Mouse (Mus musculus): ENCODE measurements at regions not wholly inside any gene's neighbourhood (a gene's known extent, or its start where the extent isn't known, plus 50 kb on each side); places are given as distances from the start of the nearest gene placed in this dataset.

- Histone ChIP-seq H3K4me1 (ENCODE audit: control insufficient read depth, insufficient read depth, low read length) (no peaks in the 10 kb centered on the region), H3K36me3 (ENCODE audit: control insufficient read depth, insufficient read depth, low read length) (no peaks in the 10 kb centered on the region), H3K4me3 (ENCODE audit: low read length) (no peak overlapping the region), H3K9ac (ENCODE audit: low read depth, low read length) (no peak overlapping the region), H3K27ac (ENCODE audit: low read depth, low read length) (no peak overlapping the region), H3K27me3 (ENCODE audit: control insufficient read depth, insufficient read depth, low read length) (no peaks in the 10 kb centered on the region), H3K9me3 (ENCODE audit: control insufficient read depth, low read length) (no peaks in the 10 kb centered on the region), H3K4me2 (replicated peaks; ENCODE audit: low read depth, low read length) (no peak overlapping the region)
- ATAC-seq (ENCODE audit: low FRiP score, low TSS enrichment): no peak
- 71% methylated on average over 2 of the region's 2 CpGs for WGBS
These were observed 254.7 kb downstream of the Igsf11 start for GRCm38 (mm10) chr16:39147151-39147550.

DNA sequence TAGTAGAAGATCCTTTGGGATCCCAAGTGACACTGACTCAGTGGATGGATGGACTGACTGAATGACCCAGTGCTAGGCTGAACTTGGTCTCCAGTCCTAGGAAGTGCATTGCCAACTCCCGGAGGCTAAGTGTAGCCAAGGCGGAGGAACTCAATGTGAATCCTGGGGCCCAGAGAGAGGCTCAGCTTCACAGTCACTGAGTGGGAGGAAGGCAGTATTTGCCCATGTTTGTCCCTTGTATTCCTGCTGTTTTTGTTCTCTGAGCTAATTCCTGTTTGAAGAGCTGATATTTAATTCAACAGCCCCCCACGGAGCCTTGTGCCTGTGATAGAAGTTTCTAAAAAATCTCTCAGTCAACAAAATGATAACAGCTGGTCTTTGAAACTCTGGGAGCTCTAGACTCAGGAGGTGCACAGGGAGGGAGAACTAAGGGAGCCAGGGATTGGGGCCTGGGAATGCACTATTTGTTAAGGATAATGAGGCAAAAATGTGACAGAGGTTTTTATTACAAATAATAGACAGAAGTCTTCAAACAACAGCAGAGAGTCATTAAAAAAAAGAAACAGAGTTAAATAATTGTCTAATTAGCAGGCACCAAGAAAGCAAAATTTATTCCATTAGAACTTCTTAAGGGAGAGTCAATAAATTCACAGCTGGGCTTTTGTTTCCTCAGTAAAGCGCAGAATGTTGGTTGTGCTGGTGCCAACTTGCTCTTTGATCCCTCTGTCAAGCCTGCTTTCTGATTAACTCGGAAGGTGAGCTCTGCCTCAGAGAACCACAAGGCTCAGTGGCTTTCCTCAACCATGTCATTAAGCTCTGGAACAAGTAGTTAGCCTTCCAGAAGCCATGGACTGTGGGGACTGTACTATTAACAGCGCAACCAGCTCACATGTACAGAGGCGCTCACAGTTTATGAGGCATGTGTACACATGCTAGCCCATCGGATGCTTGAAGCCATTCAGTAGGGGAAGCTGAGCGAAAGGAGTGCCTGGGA, 259.2 kb downstream of the Igsf11 start:
- Histone ChIP-seq H3K9ac (ENCODE audit: low read depth, low read length) (no peak overlapping the region), H3K27me3 (ENCODE audit: control insufficient read depth, insufficient read depth, low read length) (no peaks in the 10 kb centered on the region), H3K36me3 (ENCODE audit: control insufficient read depth, insufficient read depth, low read length) (no peaks in the 10 kb centered on the region), H3K27ac (ENCODE audit: low read depth, low read length) (no peak overlapping the region), H3K4me3 (ENCODE audit: low read length) (no peak overlapping the region), H3K4me1 (ENCODE audit: control insufficient read depth, insufficient read depth, low read length) (no peaks in the 10 kb centered on the region), H3K9me3 (ENCODE audit: control insufficient read depth, low read length) (no peaks in the 10 kb centered on the region), H3K4me2 (replicated peaks; ENCODE audit: low read depth, low read length) (no peak overlapping the region)
- ATAC-seq (ENCODE audit: low FRiP score, low TSS enrichment): peak; percentile 52; the same call in 1 of the 2 replicates
- 62% methylated on average over 9 of the region's 9 CpGs for WGBS

GRCm38 (mm10) chr16:39158893-39159292, 266.4 kb downstream of the Igsf11 start:
- no peak overlapping the region for H3K27ac ChIP-seq (ENCODE audit: low read depth, low read length)
- H3K4me2 ChIP-seq (replicated peaks; ENCODE audit: low read depth, low read length): no peak overlapping the region
- no peaks in the 10 kb centered on the region for H3K9me3 ChIP-seq (ENCODE audit: control insufficient read depth, low read length)
- H3K36me3 ChIP-seq (ENCODE audit: control insufficient read depth, insufficient read depth, low read length): no peaks in the 10 kb centered on the region
- H3K27me3 ChIP-seq (ENCODE audit: control insufficient read depth, insufficient read depth, low read length): no peaks in the 10 kb centered on the region
- H3K4me1 ChIP-seq (ENCODE audit: control insufficient read depth, insufficient read depth, low read length): no peaks in the 10 kb centered on the region
- H3K4me3 ChIP-seq (ENCODE audit: low read length): no peak overlapping the region
- H3K9ac ChIP-seq (ENCODE audit: low read depth, low read length): no peak overlapping the region
- no peak for ATAC-seq (ENCODE audit: low FRiP score, low TSS enrichment)
- WGBS: 43% methylated on average over 3 of the region's 3 CpGs

GRCm38 (mm10) chr16:39159725-39160124, 267.3 kb downstream of the Igsf11 start:
- H3K4me3 ChIP-seq (ENCODE audit: low read length): no peak overlapping the region
- H3K4me1 ChIP-seq (ENCODE audit: control insufficient read depth, insufficient read depth, low read length): no peaks in the 10 kb centered on the region
- 77% methylated on average over 7 of the region's 7 CpGs for WGBS
- H3K27ac ChIP-seq (ENCODE audit: low read depth, low read length): no peak overlapping the region
- H3K9ac ChIP-seq (ENCODE audit: low read depth, low read length): no peak overlapping the region
- no peaks in the 10 kb centered on the region for H3K36me3 ChIP-seq (ENCODE audit: control insufficient read depth, insufficient read depth, low read length)
- ATAC-seq (ENCODE audit: low FRiP score, low TSS enrichment): no peak
- no peaks in the 10 kb centered on the region for H3K27me3 ChIP-seq (ENCODE audit: control insufficient read depth, insufficient read depth, low read length)
- H3K4me2 ChIP-seq (replicated peaks; ENCODE audit: low read depth, low read length): no peak overlapping the region
- no peaks in the 10 kb centered on the region for H3K9me3 ChIP-seq (ENCODE audit: control insufficient read depth, low read length)

DNA sequence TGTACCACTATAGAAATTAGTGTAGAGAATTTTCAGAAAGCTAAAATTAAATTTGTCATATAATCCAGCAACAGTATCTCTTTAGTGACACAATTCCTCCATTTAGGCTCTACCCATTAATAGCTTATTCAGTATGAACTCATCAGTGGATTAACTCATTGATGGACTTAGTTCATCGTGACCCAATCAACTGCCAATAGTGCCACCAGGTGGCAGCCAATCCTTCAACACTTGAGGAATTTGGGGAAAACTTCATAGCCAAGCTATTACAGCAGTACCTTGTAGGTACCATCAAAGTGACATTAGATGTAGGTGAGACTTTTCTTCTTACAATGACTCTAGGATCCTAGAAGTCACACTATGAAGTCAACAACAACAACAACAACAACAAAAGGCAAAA, 270.2 kb downstream of the Igsf11 start:
- Histone ChIP-seq H3K27me3 (ENCODE audit: control insufficient read depth, insufficient read depth, low read length) (no peaks in the 10 kb centered on the region), H3K4me3 (ENCODE audit: low read length) (no peak overlapping the region), H3K4me2 (replicated peaks; ENCODE audit: low read depth, low read length) (no peak overlapping the region), H3K27ac (ENCODE audit: low read depth, low read length) (no peak overlapping the region), H3K4me1 (ENCODE audit: control insufficient read depth, insufficient read depth, low read length) (no peaks in the 10 kb centered on the region), H3K36me3 (ENCODE audit: control insufficient read depth, insufficient read depth, low read length) (no peaks in the 10 kb centered on the region), H3K9me3 (ENCODE audit: control insufficient read depth, low read length) (no peaks in the 10 kb centered on the region), H3K9ac (ENCODE audit: low read depth, low read length) (no peak overlapping the region)
- 55% methylated on average over 1 of the region's 1 CpGs for WGBS
- no peak for ATAC-seq (ENCODE audit: low FRiP score, low TSS enrichment)

DNA sequence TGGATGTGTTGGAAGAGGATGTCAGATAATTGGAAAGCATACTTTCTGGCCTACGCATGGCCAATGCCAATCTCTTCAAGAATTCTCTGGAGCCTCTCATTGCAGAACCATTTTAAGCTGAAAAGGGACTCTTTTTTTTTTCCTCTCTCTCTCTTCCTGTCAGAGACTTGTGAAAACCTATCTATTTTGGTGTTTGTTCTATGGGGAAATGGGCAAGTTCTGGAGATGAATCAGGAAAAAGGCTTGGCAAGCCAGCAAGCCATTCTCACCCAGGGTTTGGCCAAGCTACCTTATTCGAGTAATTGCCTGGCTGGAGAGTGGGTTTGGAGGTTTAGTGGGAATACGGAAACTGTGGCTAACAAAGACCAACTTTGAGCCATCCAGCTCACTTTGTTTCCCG, 299.4 kb downstream of the Igsf11 start:
- Histone ChIP-seq H3K4me2 (replicated peaks; ENCODE audit: low read depth, low read length) (no peak overlapping the region), H3K27ac (ENCODE audit: low read depth, low read length) (no peak overlapping the region), H3K9me3 (ENCODE audit: control insufficient read depth, low read length) (no peaks in the 10 kb centered on the region), H3K27me3 (ENCODE audit: control insufficient read depth, insufficient read depth, low read length) (no peaks in the 10 kb centered on the region), H3K4me1 (ENCODE audit: control insufficient read depth, insufficient read depth, low read length) (no peaks in the 10 kb centered on the region), H3K9ac (ENCODE audit: low read depth, low read length) (no peak overlapping the region), H3K36me3 (ENCODE audit: control insufficient read depth, insufficient read depth, low read length) (no peaks in the 10 kb centered on the region), H3K4me3 (ENCODE audit: low read length) (no peak overlapping the region)
- 90% methylated on average over 4 of the region's 4 CpGs for WGBS
- no peak for ATAC-seq (ENCODE audit: low FRiP score, low TSS enrichment)

GRCm38 (mm10) chr16:39195431-39195830, 303.0 kb downstream of the Igsf11 start:
- H3K9me3 ChIP-seq (ENCODE audit: control insufficient read depth, low read length): no peaks in the 10 kb centered on the region
- H3K4me3 ChIP-seq (ENCODE audit: low read length): no peak overlapping the region
- H3K36me3 ChIP-seq (ENCODE audit: control insufficient read depth, insufficient read depth, low read length): no peaks in the 10 kb centered on the region
- H3K4me2 ChIP-seq (replicated peaks; ENCODE audit: low read depth, low read length): no peak overlapping the region
- H3K9ac ChIP-seq (ENCODE audit: low read depth, low read length): no peak overlapping the region
- 94% methylated on average over 1 of the region's 1 CpGs for WGBS
- H3K27me3 ChIP-seq (ENCODE audit: control insufficient read depth, insufficient read depth, low read length): no peaks in the 10 kb centered on the region
- ATAC-seq (ENCODE audit: low FRiP score, low TSS enrichment): no peak
- H3K27ac ChIP-seq (ENCODE audit: low read depth, low read length): no peak overlapping the region
- H3K4me1 ChIP-seq (ENCODE audit: control insufficient read depth, insufficient read depth, low read length): no peaks in the 10 kb centered on the region

- 54% methylated on average over 2 of the region's 2 CpGs for WGBS
These were observed 304.4 kb downstream of the Igsf11 start for GRCm38 (mm10) chr16:39196896-39197295.

GRCm38 (mm10) chr16:39223551-39223950, 331.1 kb downstream of the Igsf11 start:
- WGBS: 82% methylated on average over 8 of the region's 8 CpGs
- Histone ChIP-seq H3K4me2 (replicated peaks; ENCODE audit: low read depth, low read length) (no peak overlapping the region), H3K4me1 (ENCODE audit: control insufficient read depth, insufficient read depth, low read length) (no peaks in the 10 kb centered on the region), H3K27me3 (ENCODE audit: control insufficient read depth, insufficient read depth, low read length) (no peaks in the 10 kb centered on the region), H3K36me3 (ENCODE audit: control insufficient read depth, insufficient read depth, low read length) (no peaks in the 10 kb centered on the region), H3K27ac (ENCODE audit: low read depth, low read length) (no peak overlapping the region), H3K9ac (ENCODE audit: low read depth, low read length) (no peak overlapping the region), H3K4me3 (ENCODE audit: low read length) (no peak overlapping the region), H3K9me3 (ENCODE audit: control insufficient read depth, low read length) (0 out of 2 replicates have a peak, but pooled peaks cover 2% of the 10 kb centered on the region)
- ATAC-seq (ENCODE audit: low FRiP score, low TSS enrichment): no peak

More at GRCm38 (mm10) chr16:39196896-39197295, 304.4 kb downstream of the Igsf11 start:
- Histone ChIP-seq H3K4me1 (ENCODE audit: control insufficient read depth, insufficient read depth, low read length) (no peaks in the 10 kb centered on the region), H3K9me3 (ENCODE audit: control insufficient read depth, low read length) (no peaks in the 10 kb centered on the region), H3K4me3 (ENCODE audit: low read length) (no peak overlapping the region), H3K4me2 (replicated peaks; ENCODE audit: low read depth, low read length) (no peak overlapping the region), H3K9ac (ENCODE audit: low read depth, low read length) (no peak overlapping the region), H3K27ac (ENCODE audit: low read depth, low read length) (no peak overlapping the region), H3K36me3 (ENCODE audit: control insufficient read depth, insufficient read depth, low read length) (no peaks in the 10 kb centered on the region), H3K27me3 (ENCODE audit: control insufficient read depth, insufficient read depth, low read length) (no peaks in the 10 kb centered on the region)
- no peak for ATAC-seq (ENCODE audit: low FRiP score, low TSS enrichment)
